Mouse (Mus musculus): ENCODE results near the gene Pgm2.

GRCm38 (mm10) chr5:64056210-64056609, 36.5 kb upstream of the Pgm2 start:
- no peak for TF ChIP-seq EP300 (IDR thresholded peaks at IDR 0.05; ENCODE audit: insufficient read depth, low read depth, low read length)
- no peak for TF ChIP-seq POLR2A (IDR thresholded peaks at IDR 0.05; ENCODE audit: insufficient read depth, low read length)
- TF ChIP-seq CTCF (IDR thresholded peaks at IDR 0.05; ENCODE audit: low read depth, low read length), result no peak
